Mouse (Mus musculus): ENCODE results near the gene Pon1.

DNA sequence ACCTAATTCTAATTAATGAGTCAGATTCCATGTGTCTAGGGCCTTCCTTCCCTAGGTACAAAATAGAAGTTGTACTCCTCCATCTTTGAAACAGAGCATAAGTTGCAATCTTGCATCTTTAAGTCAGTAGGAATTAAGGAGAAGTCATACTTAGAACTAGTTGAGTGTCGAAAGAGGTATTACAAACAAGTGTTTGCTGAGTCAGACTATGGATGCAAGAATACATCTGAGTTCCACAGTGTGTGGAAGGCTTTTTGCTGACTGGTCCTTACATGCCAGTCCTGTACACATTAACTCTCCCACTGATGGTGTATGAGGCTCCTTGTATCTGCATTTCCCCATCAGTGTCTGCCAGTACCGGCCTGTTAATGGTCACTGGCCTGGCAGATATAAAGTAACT lies 14.1 kb upstream of the Pon1 start:
- TF ChIP-seq CTCF (conservative IDR thresholded peaks at IDR 0.05; ENCODE audit: insufficient read depth, insufficient read length, low read depth, low read length), result no peak
- no peak for TF ChIP-seq POLR2A (IDR thresholded peaks at IDR 0.05; ENCODE audit: low read depth, low read length)
